Mouse (Mus musculus) right cerebral cortex, postnatal 36 days (tissue): ENCODE measurements around the gene Wnt10b.
"Not testable (repeated sequence)": the region's sequence is repeated elsewhere in the genome, so short reads cannot be mapped to it uniquely, and the experiment has no call there.

Experiments
- DNase-seq, 2 experiments: peaks; one replicate each; pipeline ENCODE4 v3.0.0; 2022; ENCODE audit warnings: low spot score in 2 of 2, mixed read lengths in 1 of 2

The Wnt10b gene

GRCm38 (mm10) chr15:98772511-98773211, 5.3 kb downstream of the Wnt10b start:
- no peak for DNase-seq

- DNase-seq, result no peak
These were observed 6.0 kb downstream of the Wnt10b start for GRCm38 (mm10) chr15:98771813-98772425.

GRCm38 (mm10) chr15:98768259-98768658, 9.7 kb downstream of the Wnt10b start:
- no peak for DNase-seq

GRCm38 (mm10) chr15:98765929-98766328, 12.0 kb downstream of the Wnt10b start:
- DNase-seq, result no peak

DNA sequence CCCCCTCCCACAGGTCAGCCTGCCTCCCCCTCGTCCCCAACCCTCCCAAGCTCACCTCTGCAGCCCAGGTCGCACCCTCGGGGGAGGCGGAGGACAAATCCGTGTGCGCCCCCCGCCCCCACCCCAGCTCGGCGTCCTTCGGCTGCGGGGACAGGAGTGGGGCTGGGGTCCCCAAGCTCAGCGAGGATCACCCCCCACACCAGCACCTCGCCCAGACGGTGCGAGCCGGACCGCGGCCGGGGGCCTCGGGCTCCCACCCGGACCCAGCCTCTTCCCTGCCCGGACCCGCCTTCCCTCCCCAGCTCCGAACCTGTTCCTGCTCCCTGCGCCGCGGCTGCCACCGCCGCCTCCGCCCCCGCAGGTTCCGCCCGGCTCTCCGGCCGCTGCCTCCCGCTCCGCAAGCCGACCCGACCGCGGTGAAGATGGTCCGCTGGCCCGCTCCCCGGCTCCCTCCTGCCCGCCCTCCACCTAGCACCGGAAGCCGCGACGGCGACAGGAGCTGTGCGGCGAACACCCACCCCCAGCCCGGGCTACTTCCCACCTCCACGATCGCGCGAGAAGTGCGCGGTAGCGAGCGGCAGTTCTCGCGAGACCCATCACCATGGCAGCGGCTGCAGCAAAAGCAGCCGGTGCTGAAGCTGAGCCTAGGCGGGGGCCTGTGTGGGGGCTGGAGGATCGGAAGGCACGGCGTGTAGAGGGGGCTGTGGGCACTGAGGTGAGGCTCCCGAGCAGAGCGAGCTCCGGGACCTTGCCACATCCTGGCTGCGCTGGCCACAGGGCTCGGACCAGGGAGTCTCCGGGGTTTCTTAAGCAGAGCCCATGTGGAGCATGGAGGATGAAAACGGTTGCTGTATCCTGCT, 15.1 kb downstream of the Wnt10b start, which contains the start of gene Arf3:
Arf3 (minus strand) TSS at position 545 of the 860 bp plus-strand sequence.
- DNase-seq, result peak; percentile 95 to 96

DNA sequence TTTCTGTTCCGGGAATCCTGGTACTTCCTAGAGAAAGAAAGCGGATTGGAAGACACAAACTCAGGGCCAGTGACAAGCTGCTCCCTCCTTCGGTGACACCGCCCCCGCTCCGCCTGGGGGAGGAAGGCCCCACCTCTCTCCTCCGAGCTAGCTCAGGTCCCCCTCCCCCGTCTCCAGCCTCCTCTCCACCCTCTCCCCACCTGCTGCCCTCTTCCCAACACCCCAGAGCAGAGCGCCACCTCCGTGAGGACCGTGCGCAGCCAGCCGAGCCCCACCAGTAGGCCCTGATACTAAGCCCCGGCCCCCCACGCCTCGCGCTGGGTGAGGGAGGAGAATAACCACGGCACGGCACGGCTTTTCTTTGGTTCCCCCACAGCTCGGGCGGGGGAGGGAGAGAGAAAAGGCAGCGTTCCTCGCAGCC, 15.7 kb downstream of the Wnt10b start:
- DNase-seq, result peak; percentile 74 to 78

- DNase-seq, result no peak
These were observed 23.8 kb downstream of the Wnt10b start for GRCm38 (mm10) chr15:98754125-98754524.

- DNase-seq, result no peak
These were observed 24.9 kb downstream of the Wnt10b start for GRCm38 (mm10) chr15:98753021-98753423.

DNA sequence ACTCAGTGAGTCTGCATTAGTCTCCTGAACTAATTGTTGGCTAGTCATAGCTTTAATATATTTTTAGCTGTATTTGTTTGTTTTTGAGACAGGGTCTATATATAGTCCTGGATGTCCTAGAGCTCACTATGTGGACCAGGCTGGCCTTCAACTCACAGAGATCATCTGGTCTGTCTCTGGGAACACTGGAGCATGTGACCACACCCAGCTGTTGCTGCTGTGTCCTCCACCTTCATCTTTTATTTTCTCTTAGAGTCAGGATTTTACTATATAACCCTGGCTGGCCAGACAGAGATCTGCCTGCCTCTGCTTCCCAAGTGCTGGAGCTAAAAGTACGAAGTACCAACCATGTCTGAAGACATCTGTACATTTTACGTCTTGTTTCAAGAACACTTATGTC, 28.9 kb downstream of the Wnt10b start:
- no peak for DNase-seq

DNA sequence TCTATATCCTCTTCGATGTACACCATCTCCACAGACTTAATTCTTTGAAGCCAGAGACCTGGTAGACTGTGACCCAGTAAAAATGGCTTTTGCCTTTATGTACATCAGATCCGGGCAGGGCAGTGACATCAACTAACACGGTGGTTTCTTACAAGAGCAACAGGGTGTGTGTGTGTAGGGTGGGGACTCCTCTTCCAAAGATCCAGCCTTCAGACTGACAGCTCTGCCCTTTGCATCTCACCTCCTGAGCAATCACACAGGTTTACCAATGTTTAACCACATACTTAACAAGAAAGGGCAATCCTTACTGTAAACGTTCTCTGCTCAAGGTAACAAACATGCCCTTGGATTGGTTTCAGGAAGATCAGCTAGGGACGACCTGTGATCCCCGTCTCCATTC, 30.7 kb downstream of the Wnt10b start:
- DNase-seq, result no peak

GRCm38 (mm10) chr15:98746344-98746965, 31.5 kb downstream of the Wnt10b start:
- peak; percentile 31 to 55 for DNase-seq

DNA sequence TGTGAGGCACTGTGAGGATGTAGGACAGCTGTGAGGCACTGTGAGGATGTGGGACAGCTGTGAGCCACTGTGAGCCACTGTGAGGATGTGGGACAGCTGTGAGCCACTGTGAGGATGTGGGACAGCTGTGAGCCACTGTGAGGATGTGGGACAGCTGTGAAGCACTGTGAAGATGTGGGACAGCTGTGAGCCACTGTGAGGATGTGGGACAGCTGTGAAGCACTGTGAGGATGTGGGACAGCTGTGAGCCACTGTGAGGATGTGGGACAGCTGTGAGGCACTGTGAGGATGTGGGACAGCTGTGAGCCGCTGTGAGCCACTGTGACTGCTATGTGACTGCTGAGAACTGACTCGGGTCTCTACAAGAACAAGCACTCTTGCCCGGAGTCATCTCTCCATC, 34.1 kb downstream of the Wnt10b start:
- DNase-seq, result not testable (repeated sequence)

- no peak for DNase-seq
These were observed 35.1 kb downstream of the Wnt10b start for GRCm38 (mm10) chr15:98742766-98743428.

DNA sequence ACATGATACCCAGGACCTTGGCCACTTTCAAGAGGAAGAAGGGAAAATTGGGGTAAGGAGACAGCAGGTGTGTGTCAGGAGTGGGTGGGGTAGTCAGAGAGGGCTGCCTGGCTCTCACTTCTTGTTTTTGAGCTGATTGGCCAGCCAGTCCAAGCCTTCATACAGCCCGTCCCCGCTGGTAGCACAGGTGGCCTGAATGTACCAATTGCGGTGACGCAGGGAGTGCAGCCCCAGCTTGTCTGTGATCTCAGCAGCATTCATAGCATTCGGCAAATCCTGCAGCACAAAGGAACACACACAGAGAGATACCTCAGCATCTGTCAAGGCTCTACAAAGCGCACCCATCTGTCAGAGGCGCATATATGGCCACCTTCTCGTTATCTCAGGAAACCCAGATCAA, 37.7 kb downstream of the Wnt10b start:
- no peak for DNase-seq

DNA sequence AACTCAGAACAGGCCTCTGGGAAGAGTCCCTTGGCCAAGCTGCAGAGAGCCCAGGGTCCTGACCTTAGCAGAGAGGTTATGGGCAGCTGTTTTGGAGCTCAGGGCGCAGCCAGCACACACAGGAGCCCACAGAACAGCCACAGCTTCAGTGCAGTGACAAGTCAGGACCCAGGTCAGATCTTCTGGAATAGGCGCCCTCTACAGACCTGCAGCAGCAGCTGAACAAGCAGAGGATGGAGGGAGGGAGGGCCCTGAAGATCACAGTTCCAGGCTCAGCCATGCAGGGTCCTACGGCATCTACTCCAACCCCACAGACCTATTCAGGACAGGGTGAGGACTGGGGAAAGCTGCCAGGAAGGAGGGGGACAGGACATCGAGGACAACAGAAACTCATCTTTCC, 39.2 kb downstream of the Wnt10b start:
- DNase-seq, result no peak

DNA sequence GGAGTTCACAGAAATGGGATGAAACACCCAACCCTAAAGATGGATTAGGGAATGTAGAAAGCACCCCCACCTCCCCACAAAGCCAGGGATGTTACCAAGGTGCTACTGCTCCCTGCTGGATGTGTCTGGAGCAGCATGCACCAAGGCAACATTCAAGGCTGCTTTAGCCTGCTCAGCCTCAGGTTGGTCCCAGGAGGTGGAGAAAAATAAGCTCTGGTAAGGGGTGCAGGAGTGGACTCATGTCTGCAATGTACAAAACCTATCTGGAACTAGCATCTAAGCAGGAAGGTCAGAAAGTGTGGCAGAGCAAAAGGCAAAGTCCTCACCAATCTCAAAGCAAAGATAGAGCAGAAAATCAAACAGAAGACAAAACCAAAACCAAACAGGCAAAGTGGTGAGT, 40.1 kb downstream of the Wnt10b start:
- DNase-seq, result peak in 1 of 2 experiments; percentile 27

GRCm38 (mm10) chr15:98736521-98736920, 41.4 kb downstream of the Wnt10b start:
- no peak for DNase-seq

DNA sequence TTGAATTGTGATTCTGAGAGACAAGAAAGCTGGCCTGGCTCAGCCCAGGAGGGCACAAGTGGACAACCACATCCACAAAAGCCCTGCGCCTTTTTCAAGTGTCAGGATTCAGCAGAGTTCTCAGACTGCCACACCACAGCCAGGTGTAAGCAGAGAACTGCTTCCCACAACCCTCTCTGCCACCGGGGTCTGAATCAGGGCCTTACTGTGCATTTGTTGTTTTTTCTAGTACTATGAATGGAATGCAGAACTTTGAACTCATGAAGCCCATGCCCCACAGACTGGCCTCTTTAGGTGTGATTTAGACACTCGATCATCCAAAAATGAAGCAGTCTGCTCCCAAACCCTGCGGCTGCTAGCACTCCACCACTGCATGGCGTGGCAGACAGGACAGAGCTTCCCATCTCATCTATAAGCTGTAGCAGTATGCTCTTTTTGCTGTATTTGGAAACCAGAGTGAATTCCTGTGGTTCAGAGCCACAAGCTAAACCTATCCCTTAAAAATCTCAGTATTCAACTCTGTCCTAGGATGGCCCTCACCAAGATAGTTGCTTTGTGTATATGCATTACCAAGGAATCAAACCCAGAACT, 43.9 kb downstream of the Wnt10b start:
- no peak for DNase-seq

DNA sequence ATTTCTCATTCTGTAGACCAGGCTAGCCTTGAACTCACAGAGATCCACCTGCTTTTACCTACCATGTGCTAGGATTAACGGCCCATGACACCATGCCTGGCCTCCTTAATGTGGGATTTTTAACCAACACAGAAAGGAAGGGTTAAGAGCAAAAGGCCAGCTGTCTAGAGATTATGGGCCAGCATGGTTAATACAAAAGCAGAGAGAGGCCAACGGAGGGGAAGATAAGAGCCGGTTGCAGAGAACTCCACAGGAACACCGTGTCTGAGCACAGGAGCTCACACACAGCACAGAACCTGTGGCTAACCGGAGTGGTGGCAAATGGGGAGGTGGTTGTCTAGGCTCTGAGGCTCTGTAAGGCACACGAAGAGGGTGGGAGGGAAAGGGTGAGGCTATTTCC, 44.6 kb downstream of the Wnt10b start:
- no peak for DNase-seq

DNA sequence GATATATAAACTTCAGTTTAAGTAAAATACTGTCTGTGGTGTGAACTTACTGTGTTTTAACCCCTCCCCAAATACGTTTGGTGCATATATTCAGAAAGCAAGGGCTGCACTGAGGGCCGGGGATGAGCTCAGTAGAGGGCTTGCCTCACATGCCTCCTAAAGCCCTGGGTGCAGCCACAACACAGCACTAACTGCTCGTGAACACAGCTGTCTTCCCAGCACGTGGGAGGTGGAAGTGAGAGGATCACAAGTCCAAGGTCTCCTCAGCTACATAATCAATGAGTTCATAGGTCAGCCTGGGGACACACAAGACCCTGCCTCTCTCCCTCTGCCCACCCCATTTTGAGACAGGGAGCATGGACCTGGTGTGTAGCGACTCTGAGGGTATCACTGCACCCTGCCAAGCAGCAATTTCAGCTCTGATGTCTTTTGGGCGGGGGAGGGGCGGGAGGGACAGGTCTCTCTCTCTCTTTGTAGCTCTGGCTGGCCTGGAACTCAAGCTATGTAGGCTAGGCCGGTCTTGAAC, 45.9 kb downstream of the Wnt10b start:
- no peak for DNase-seq

DNA sequence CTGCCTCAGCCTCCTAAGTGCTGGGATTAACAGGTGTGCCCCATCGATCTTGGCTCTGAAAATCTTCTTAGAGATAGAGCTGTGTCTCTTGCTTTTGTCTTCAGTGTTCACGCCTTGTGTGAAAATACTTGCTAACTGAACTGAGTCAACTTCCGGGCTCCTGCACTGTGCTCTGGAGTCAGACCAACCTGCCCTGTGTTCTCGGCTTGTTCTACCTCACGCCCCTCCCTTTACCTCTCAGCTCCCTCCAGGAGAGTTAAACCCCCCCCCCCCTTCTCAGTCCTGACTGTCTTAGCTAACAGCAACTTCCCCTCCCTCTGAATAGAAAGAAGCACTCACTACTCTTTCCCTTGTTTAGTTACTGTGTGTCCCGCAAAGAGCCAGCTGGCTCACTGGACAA, 47.2 kb downstream of the Wnt10b start:
- no peak for DNase-seq
